Mouse (Mus musculus) granulocyte monocyte progenitor cell, adult 5-6 weeks (primary cell): Measurements from ENCODE around the gene Crocc2. TPM values are rescaled to one million over a fixed set of nuclear protein-coding genes. Genes with fewer than 3 reads are reported as not detected.

Experiments
- ATAC-seq: replicated peaks from 2 replicates; pipeline ENCODE4 v1.8.0; 2016; ENCODE audit warnings: mild to moderate bottlenecking, moderate TSS enrichment, inconsistent platforms; ENCODE audit not compliant: poor library complexity, severe bottlenecking
- total RNA-seq, 2 experiments: library from RNA; stranded (forward) in 1 of 2; stranded (reverse) in 1 of 2; fragments of 200-712, 200-1000 nt in 1 of 2; fragments of >200 nt in 1 of 2; fragmentation: Nextera tagmentation in 1 of 2; gene quantifications; 2 replicates each; pipeline ENCODE4 v1.2.3; 2014 to 2017

Gene Crocc2
- total RNA-seq, 2 experiments from 2014 or later = not detected

DNA sequence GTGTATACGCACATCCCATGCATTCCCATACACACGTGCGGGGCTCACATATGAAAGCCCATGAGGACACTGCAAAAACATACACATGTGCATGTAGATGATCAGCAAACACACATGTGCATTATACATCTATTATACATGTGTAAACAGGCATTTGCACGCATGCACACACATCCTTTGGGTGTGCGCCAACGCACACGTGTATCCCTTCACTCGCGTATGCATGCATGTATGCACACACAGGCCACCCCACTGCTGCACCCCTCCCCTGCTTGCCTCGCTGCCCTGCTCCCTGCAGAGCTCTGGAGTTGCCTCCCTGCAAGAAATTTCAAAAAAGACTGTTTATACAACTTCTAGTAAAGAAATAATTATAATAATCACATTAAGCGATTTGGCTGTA is 42.5 kb downstream of the Crocc2 start:
- ATAC-seq = no peak

DNA sequence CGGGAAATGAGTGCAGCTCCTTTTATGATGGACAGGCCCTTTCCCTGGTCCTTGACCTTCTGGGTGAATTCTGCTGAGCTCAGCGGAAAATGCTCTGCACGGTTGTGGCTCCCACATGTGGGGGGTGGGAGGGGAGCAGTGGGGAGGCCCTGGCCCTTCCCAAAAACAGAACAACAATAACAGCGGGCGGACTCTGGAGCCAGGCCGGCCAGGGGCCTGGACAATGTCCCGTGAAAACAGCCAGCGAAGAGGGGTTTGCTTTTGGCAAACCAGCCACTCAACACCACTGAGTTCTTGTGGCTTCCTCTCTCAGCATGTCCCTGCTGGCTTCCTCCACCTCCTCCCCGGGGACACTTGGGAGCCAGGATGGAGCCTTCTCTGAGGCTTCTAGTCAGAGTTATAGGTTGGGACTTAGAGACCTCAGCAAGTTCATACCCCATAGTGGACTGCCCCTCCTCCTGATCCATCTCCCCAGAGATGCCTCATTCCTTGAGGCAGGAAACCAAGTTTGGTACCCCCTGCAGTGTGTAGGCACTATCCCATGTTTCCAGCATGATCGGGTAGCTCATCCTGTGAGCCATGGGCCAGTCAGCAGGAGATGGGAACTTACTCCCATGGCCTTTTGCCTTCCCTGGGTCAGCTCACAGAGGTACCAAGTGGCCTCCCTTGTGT is 43.2 kb downstream of the Crocc2 start:
- ATAC-seq = no peak

DNA sequence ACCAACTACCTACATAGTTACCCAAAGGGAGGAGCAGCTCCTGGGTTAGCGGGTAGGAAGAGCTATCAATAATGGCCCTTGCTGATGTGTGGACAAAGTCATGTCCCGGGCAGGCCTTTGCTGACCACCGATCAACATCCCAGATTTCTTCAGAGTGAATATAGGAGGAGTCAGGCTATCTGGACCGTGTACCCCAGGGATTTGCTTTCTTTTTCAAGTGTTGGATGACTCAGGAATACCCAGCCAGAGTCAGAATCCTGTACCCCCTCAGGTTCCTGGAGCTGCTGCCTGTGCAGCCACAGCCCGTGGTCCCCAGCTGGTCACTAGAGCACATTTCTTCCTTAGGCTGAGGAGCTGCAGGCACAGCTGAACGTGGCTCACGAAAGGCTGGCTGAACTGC is 43.9 kb downstream of the Crocc2 start:
- no peak for ATAC-seq

DNA sequence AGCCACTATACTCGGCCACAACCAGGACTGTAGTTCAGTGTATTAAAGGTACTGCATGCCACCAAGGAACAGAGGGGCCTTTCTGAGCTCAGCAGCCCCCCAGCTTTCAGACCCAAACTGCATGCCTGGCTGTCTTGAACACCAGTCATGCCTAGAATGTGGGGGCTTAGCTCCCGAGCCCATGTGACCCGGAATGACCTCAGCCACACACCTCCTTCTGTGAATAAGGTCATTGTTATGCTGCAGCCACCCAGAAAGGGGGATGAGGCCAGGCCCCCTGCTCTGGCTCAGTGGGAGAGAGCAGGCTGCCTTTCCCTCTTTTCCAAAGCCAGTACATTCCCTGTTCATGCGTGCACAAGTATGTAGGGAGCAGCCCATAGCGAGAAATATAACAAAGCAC is 46.1 kb downstream of the Crocc2 start:
- ATAC-seq = no peak

DNA sequence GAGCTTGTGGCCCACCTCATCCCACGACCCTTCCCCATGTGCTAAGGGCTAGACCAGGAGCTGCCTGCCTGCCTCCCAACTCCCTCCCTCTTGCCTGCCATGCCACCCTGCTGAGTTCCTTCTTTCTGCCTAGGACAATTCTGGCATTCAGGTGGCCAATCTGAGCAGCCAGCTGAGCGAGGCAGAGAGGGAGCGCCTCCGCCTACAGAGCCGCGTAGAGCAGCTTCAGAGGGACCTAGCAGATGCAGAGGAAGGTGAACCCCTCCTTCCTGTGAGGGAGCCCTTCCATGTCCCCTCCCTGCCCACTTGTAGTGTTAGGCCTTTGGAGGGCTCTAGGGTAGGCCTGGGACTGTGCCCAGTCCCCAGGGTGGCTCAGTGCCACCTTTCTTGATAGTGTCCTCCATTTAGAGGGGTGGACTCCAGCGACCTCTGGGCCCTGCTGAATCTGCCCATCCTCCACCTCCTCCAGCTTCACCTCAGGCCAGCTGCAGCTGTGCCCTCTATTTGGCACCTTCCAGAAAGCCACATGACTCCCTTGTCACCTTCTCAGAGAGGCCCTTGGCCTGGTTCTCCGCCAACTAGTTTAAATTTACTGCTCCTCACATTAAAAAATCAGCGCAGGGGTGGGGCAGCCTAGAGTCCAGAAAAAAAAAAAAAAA is 48.4 kb downstream of the Crocc2 start:
- no peak for ATAC-seq

DNA sequence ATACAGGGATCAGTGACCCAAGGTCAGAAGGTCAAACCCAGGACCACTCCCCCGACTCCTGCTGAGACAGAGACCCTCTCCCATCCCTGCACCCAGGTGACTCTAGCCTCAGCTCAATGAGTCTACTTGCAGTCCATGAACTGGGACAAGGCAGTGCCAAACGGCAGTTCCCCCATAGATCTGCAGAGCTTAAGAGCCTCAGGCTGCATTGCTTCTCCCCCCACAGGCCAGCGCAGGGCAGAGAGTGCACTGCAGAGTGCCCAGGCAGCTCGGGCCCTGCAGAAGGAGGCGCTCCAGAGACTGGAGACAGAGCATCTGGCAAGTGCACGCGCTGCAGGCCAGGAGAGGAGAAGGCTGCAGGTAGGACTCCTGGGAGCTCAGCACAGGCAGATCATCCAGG is 49.0 kb downstream of the Crocc2 start:
- ATAC-seq = no peak

DNA sequence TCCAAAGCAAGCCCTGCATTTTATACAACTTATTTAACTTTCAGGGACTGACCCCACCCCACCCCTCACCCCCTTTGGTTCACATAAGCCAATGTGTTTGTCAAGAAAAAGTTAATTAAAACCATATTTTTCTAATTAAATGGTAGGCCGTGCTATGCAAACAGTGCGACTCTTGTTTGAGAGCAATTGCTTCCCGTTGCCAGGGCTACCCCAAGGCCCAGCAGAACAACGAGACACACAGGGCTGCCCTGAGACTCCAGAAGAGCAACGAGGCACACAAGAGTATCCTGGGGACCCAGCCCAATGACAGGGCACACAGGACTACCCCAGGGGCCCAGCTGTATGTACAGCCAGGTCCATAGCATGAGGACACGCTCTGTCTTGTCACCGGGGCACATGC is 52.3 kb downstream of the Crocc2 start:
- ATAC-seq = no peak

DNA sequence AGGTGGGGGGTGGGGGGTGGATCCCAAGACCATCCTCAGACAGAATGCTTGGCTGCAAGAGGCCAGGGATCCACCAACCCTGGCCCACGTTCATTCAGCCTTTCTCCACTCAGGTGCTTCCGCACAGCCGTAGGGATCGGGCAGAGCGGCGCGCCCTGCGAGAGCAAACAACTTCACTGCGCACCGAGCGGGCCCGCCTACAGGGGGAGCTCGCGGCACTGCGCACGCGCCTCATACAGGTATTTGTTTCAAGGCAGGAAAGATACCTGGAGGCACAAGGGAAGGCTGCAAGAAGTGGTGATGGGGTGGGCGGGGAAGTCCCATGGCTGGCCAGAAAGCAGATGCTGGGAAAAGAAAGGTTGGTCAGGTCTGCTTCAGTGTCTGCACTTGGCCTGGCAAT is 55.4 kb downstream of the Crocc2 start:
- peak; percentile 82 for ATAC-seq

DNA sequence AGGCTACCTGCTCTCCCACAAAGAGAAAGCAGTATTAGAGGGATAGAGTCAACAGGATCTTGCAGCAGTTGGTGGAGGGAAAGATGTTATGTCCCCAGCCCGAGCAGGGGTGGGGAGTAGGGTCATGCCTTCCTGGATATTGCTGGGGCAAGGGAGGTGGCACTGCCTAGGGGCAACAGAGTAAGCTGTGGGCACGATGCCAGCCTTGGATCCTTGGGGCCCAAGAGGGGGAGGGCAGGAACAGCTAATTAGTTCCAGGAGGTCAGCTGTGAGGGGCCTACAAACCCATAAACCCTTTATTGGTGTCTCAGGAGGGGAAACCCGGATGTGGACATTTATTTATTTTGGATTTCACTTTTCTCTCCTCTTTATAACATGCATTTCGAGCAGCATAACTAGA is 56.7 kb downstream of the Crocc2 start:
- ATAC-seq = no peak

DNA sequence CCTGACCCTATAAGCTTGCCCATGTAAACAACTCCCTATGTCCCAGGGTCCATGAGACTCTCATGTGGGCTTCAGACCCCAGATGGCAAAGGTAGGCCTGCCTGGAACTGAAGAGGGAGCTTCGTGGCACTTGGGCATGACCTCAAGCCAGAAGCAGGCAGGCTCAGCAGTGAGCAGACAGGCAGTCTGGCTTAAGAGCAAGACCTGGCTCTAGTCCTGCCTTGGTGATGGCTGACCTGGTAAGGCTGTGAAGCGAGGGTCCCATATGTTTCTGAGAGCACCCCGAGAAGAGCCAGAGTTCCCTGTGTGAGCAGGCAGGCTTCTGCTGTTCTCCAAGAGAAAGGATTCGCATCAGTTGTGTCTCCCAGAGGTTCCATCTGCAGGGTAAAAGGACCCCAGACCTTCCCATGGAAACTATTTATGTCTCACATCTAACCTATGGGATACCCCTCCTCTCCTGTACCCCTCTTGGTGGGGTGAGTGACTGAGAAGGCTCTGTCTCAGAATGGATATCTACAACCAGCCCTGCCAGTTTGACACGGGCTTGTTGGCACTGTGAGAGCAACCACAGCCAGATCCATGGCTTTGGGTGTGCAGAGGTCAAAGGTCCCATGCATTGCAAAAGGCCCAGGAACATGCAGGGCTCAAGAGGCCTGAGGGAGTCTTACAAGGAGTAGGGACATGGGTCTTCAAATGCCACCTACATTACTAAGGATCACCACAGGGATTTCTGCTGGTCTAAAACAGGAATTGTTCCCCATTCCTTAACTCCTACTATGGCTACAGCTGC is 57.4 kb downstream of the Crocc2 start:
- ATAC-seq = no peak

DNA sequence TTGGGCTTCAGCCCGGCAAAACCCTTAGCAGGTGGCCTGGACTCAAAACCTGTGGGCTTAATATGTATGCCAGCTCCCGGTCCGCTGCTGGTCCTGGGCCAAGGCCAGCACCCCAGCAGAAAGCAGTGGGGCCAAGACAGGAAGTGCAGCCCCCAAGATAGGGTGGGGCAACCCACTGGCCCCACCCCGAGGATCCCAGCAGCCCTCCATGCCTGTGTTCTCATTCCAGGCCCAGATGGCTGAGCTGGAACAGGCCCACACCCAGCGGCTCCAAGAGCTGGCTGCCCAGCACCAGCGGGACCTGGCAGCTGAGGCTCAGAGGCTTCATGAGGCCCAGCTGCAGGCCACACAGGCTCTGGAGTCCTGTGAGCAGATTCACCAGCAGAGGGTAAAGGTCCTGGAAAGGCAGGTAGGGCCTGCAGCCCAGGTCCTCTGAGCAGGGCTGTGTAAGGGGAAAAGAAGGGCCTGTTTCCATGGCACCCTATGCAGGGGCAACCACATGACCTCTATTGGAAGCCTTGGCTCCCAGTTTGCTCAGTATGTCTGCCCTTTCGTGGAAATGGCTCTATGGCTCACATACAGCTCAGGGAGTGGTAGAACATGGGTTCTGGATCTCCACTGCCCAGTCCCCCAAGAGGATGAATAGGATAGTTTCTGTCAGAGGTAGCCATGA is 58.9 kb downstream of the Crocc2 start:
- no peak for ATAC-seq

DNA sequence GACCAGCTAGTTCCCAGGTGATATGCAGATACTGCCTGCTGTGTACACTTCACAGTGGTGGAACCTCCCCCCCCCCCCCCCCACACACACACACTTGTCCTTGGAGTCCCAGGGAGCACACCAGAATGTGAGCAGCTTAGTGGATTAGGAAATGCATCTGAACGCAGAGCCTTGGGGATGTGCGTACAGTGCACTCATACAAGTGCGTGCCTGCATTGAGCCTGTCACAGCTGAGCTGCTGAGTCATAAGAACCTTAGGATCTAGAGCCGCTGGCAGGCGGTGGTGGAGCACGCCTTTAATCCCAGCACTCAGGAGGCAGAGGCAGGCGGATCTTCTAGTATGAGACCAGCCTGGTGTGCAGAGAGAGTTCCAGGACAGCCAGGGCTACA is 59.4 kb downstream of the Crocc2 start:
- ATAC-seq = no peak

DNA sequence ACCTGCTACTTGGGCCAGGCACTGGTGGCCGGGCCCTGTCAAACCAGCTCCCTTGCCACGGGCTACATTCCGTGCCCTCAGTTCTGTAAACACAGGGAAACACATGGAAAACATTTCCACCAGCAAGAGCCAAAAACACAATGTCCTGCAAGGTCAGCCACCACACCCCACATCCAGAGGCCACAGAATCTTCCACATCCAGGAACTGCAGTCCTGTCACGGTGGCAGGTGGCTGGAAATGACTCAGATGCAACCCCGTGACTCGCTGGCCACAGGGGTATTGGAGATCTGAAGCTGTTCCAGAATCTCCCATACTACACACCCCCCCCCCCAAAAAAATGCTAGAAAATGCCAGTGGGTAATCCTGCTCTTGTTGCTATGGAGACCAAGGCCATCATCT is 60.7 kb downstream of the Crocc2 start:
- ATAC-seq = no peak

DNA sequence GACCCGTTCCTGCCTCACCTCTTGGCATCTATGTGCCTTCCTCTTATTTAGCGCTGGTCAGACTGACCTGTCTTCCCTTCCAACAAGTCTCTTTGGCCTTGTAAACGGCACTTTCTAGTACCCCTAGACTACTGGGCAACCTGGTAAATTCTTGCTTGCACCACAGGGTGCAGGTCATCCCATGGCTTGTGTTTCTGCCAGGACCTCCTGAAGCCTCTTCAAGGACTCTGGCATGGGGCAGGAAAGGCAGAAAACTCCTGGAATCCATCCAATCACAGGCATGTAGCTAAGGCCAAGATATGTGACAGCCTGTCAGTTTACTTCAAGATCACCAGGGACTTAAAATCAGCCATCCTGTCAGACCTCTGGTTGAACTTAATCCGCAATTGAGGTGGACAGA is 61.1 kb downstream of the Crocc2 start:
- ATAC-seq = no peak

DNA sequence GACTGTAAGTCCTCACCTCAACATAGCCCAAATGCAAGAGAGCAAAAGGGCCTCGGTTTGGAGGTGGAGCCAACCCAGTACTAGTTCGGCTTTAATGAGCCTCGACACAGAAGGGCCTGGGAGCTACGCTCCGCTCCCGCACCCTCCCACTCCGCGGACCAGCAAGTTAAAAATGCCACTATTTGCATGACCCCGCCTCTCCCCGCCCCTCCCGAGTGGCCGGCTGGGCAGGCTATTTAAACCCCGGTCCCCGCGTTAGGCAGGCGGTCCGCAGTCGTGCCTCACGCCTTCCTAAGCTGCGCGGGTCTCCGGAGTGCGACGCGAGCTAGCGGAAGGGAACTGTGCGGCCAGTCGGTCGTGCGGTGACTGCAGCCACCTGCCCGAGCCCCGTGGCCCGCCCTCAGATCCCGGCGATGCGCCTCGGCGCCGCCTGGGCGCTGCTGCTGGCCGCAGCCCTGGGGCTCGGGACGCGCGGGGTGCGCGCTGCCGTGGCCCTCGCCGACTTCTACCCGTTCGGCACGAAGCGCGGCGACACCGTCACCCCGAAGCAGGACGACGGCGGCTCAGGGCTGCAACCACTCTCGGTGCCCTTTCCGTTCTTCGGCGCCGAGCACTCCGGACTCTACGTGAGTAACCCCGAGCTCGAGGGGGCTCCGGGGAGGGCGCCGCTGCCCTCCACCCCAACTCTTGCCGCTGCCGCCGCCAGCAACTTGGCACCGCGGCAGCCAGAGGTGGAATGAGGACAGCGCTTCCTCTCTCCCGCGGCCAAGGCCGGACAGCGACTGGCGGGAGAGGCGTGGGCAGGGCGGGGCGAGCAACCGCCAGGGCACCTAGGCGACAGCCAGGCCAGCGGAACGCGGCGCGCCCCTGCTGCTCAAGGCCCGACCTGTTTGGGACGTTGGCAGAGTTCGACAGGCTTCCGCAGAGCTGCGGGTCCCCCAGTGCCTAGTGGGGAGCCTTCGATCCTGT is 67.3 kb downstream of the Crocc2 start, which contains the start of gene Sned1:
TSS of gene Sned1 (plus strand) at position 266 of the 969 bp plus-strand sequence.
- ATAC-seq = peak; percentile 77

DNA sequence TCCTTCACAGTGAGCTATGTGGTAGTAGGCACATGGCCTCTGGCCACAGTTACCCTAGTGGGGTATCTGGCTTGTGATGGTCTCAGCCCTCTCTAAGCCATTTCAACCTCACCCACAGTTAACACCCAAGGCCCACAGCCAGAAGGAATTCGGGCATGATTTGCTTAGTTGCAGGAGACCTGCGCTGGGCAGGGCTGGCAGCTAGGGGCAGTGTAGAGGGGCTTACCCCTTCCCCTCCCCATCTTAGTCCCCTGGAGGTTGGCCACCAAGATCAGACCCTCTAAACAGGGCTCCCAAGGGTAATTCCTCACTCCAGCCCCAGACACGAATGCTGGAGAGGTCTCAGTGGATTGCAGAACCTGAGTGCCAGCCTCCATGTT is 68.0 kb downstream of the Crocc2 start:
- 0 out of 2 replicates have a peak, but pooled peaks have one; percentile 14 for ATAC-seq

DNA sequence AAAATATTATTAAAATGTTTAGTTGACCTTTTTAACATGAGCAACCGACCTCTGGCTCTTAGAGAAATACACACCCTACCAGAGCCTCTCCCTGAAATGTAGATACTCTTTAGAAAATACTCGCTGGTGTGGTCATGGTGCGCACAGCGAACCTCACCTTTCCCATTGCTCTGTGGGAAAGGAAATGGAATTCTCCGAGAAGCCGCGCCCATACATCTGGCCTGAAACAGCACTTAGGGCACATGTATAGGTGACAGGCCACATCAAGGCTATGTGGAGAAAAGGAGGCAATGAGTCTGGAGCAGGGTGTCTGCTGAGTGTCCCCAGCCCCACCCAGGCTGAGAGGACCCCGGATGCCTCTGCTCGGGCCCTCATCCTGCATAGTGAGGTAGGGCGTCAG is 69.2 kb downstream of the Crocc2 start:
- ATAC-seq = no peak

DNA sequence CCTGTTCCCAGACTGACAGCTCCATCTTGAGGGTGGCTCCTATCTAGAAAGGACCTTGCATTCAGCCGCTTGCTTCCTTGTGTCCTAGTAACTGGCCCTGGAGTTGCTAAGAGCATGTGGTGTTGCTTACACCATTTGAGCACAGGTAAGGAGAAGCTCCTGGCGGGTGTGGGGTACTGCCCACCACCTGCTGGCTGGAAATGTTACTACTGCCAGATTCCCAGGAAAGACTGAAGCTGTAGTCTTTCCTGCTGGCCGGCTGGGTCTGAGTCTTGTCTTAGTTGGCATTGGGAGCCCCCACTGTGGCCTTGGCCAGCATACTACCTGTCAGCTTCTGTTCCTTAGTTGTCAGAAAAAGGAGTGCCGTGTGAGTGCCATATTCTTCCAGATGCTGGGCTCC is 69.7 kb downstream of the Crocc2 start:
- no peak for ATAC-seq

DNA sequence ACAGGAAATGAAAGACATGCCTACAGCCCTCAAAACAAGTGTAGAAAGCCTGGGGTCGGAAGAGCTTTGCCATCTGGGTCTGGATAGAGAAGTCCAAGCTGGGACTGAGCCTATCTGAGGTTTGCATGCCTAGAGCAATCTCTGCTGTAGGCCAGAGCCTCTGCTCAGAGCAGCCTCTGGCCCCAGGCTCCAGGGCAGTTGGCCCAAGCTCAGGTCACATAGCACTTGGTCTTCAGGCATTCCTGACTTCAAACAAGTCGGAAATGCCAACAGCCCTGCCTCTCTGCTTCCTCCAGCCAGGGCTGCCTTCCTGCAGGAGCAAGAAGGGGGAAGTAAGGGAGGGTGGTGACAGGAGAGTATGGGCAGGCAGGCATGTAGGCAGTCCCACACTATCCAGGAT is 77.4 kb downstream of the Crocc2 start:
- ATAC-seq = peak; percentile 42

DNA sequence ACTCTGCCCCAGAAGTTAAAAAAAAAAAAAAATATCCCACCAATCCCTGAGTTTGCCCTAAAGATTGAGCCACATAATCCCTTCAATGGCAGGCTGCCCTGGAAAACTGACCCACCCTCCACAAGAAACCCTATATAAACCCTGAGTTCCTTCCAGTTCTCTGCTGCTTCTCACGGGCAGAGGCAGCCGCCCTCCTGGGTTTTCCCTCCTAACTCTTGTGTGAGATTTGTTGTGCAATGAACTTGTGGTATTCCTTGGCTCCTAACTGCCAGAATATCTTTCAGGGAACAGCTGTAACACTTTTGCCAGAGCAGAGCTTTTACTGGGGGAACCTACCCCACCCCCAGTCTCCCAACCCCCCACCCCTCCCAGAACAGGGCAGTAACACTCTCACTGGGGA is 84.1 kb downstream of the Crocc2 start:
- no peak for ATAC-seq
